Mouse (Mus musculus): ENCODE measurements around the gene Plpp3. TPM values are rescaled to one million over a fixed set of nuclear protein-coding genes. Genes with fewer than 3 reads are reported as not detected.

The Plpp3 gene
- total and polyA plus RNA-seq, 3 experiments: not detected

DNA sequence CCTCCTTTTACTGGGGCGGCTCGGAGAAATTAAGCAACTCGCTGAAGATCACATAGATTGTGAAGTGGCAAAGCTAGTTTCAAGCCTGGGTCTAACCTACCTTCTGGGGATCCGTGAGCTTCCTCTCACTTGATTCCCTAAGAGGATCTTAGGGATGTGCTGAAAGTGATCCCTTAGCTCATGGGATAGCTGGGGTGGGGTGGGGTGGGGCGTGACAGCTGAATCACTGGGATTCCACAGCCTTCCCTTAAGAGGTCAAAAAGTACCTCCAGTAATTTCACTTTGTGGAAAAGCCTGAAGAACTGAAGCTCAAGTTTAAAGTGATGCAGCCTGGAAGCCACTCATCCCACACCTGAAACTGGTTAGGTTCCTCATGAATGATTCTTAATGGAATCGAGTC is 27.8 kb downstream of the Plpp3 start:
- Histone ChIP-seq H3K27me3 (ENCODE audit: control insufficient read depth in 1 of 2, insufficient read depth in 2 of 2, low read length in 2 of 2) (no peaks in the 10 kb centered on the region), H3K4me1 (ENCODE audit: control insufficient read depth in 1 of 2, insufficient read depth in 2 of 2, low read length in 2 of 2) (no peaks in the 10 kb centered on the region), H3K9ac (ENCODE audit: control insufficient read depth, low read depth, low read length, poor library complexity, severe bottlenecking) (no peak overlapping the region), H3K36me3 (ENCODE audit: control insufficient read depth in 1 of 2, insufficient read depth in 2 of 2, low read length in 2 of 2) (no peaks in the 10 kb centered on the region), H3K27ac (ENCODE audit: control insufficient read depth, low read depth, low read length) (no peak overlapping the region), H3K4me3 (ENCODE audit: control insufficient read depth in 1 of 2, insufficient read depth in 1 of 2, low read depth in 2 of 2, low read length in 2 of 2) (no peak overlapping the region), H3K79me2 (ENCODE audit: control insufficient read depth, insufficient read depth, low read length, poor library complexity) (no peaks in the 10 kb centered on the region), H3K9me3 (replicated peaks; ENCODE audit: insufficient read depth, low read length) (no peaks in the 10 kb centered on the region)
- no peak for DNase-seq (ENCODE audit: low read depth, low spot score)
- TF ChIP-seq CHD1 (IDR thresholded peaks at IDR 0.05; ENCODE audit: low read depth, low read length) (no peak), ZC3H11A (IDR thresholded peaks at IDR 0.05; ENCODE audit: low read depth, low read length) (no peak), POLR2AphosphoS5 (IDR thresholded peaks at IDR 0.05; ENCODE audit: borderline replicate concordance, low read depth, low read length) (no peak), USF1 (IDR thresholded peaks at IDR 0.05; ENCODE audit: low read depth, low read length) (no peak)

DNA sequence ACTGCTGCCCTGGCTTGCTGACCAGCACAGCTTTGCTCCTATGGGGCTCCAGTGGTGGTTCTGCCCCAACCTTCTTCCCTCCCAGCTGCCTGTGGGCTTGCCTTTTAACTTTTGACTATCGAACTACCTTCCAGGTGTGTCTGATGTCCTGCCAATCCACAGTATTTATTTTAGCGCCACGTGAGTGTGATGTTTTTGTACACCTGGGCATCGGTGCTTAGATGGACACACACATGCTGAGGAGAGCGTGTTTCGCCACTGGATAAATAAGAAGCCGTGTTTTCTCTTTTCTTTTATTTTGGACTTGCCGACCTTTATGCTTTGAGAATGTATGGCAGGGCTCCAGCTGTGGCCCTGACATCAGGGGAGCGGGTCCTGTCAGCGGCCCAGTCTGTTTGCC is 29.5 kb downstream of the Plpp3 start:
- Histone ChIP-seq H3K36me3 (ENCODE audit: control insufficient read depth in 1 of 2, insufficient read depth in 2 of 2, low read length in 2 of 2) (no peaks in the 10 kb centered on the region), H3K9me3 (replicated peaks; ENCODE audit: insufficient read depth, low read length) (no peaks in the 10 kb centered on the region), H3K27me3 (ENCODE audit: control insufficient read depth in 1 of 2, insufficient read depth in 2 of 2, low read length in 2 of 2) (no peaks in the 10 kb centered on the region), H3K27ac (ENCODE audit: control insufficient read depth, low read depth, low read length) (no peak overlapping the region), H3K79me2 (ENCODE audit: control insufficient read depth, insufficient read depth, low read length, poor library complexity) (no peaks in the 10 kb centered on the region), H3K4me1 (ENCODE audit: control insufficient read depth in 1 of 2, insufficient read depth in 2 of 2, low read length in 2 of 2) (no peaks in the 10 kb centered on the region), H3K9ac (ENCODE audit: control insufficient read depth, low read depth, low read length, poor library complexity, severe bottlenecking) (no peak overlapping the region), H3K4me3 (ENCODE audit: control insufficient read depth in 1 of 2, insufficient read depth in 1 of 2, low read depth in 2 of 2, low read length in 2 of 2) (no peak overlapping the region)
- DNase-seq (ENCODE audit: low read depth, low spot score): no peak
- no peak for TF ChIP-seq KAT2A (conservative IDR thresholded peaks at IDR 0.05; ENCODE audit: low read depth, low read length)
- no peak for TF ChIP-seq ELF1 (IDR thresholded peaks at IDR 0.05; ENCODE audit: low read depth, low read length)
- no peak for TF ChIP-seq NELFE (IDR thresholded peaks at IDR 0.05; ENCODE audit: low read depth, low read length)
- no peak for TF ChIP-seq SIN3A (IDR thresholded peaks at IDR 0.05; ENCODE audit: low read length)
- TF ChIP-seq BHLHE40 (IDR thresholded peaks at IDR 0.05; ENCODE audit: borderline replicate concordance, low read depth, low read length): no peak

DNA sequence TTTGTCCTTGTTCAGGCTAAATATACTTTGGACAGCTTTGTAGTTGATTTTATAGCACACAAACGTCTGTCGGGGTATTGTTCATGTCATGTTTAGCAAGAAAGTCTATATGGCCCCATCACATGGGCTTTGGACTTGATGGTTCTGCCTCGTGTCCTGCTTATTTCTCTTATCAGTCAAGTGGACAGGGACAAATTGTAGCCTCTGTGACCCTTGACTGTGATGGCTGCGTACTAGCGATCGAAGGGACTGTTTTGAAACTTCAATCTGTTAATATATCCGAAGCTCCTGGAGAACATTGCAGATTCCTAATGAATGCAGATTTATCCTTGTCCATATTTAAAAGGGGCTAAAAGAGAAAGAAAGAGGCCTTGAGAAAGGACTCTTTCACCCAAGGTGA is 30.7 kb downstream of the Plpp3 start:
- Histone ChIP-seq H3K9ac (ENCODE audit: control insufficient read depth, low read depth, low read length, poor library complexity, severe bottlenecking) (no peak overlapping the region), H3K9me3 (replicated peaks; ENCODE audit: insufficient read depth, low read length) (no peaks in the 10 kb centered on the region), H3K27me3 (ENCODE audit: control insufficient read depth in 1 of 2, insufficient read depth in 2 of 2, low read length in 2 of 2) (no peaks in the 10 kb centered on the region), H3K4me1 (ENCODE audit: control insufficient read depth in 1 of 2, insufficient read depth in 2 of 2, low read length in 2 of 2) (no peaks in the 10 kb centered on the region), H3K4me3 (ENCODE audit: control insufficient read depth in 1 of 2, insufficient read depth in 1 of 2, low read depth in 2 of 2, low read length in 2 of 2) (no peak overlapping the region), H3K27ac (ENCODE audit: control insufficient read depth, low read depth, low read length) (no peak overlapping the region), H3K79me2 (ENCODE audit: control insufficient read depth, insufficient read depth, low read length, poor library complexity) (no peaks in the 10 kb centered on the region), H3K36me3 (ENCODE audit: control insufficient read depth in 1 of 2, insufficient read depth in 2 of 2, low read length in 2 of 2) (no peaks in the 10 kb centered on the region)
- no peak for TF ChIP-seq MAFK (IDR thresholded peaks at IDR 0.05; ENCODE audit: borderline replicate concordance, low read depth, low read length)
- no peak for TF ChIP-seq KAT2A (conservative IDR thresholded peaks at IDR 0.05; ENCODE audit: low read depth, low read length)
- TF ChIP-seq RAD21 (IDR thresholded peaks at IDR 0.05; ENCODE audit: low read depth, low read length): no peak
- TF ChIP-seq TCF12 (IDR thresholded peaks at IDR 0.05; ENCODE audit: low read depth, low read length): no peak
- TF ChIP-seq NELFE (IDR thresholded peaks at IDR 0.05; ENCODE audit: low read depth, low read length): no peak
- no peak for TF ChIP-seq MAX (IDR thresholded peaks at IDR 0.05; ENCODE audit: low read length)
- TF ChIP-seq GATA1 (IDR thresholded peaks at IDR 0.05; ENCODE audit: low read depth, low read length): no peak
- TF ChIP-seq BHLHE40 (IDR thresholded peaks at IDR 0.05; ENCODE audit: borderline replicate concordance, low read depth, low read length): no peak
- TF ChIP-seq USF2 (IDR thresholded peaks at IDR 0.05; ENCODE audit: borderline replicate concordance in 1 of 2, insufficient read depth in 1 of 2, low read depth in 1 of 2, low read length in 2 of 2): no peak
- TF ChIP-seq SMC3 (IDR thresholded peaks at IDR 0.05; ENCODE audit: low read depth, low read length): no peak
- no peak for TF ChIP-seq E2F4 (IDR thresholded peaks at IDR 0.05; ENCODE audit: borderline replicate concordance, low read depth, low read length)
- DNase-seq (ENCODE audit: low read depth, low spot score): no peak
